Mouse (Mus musculus): ENCODE results near the gene Atp6v1g3. TPM values are rescaled to one million over a fixed set of nuclear protein-coding genes. Genes with fewer than 3 reads are reported as not detected.

Atp6v1g3 gene
- polyA plus RNA-seq, 2 experiments: not detected

DNA sequence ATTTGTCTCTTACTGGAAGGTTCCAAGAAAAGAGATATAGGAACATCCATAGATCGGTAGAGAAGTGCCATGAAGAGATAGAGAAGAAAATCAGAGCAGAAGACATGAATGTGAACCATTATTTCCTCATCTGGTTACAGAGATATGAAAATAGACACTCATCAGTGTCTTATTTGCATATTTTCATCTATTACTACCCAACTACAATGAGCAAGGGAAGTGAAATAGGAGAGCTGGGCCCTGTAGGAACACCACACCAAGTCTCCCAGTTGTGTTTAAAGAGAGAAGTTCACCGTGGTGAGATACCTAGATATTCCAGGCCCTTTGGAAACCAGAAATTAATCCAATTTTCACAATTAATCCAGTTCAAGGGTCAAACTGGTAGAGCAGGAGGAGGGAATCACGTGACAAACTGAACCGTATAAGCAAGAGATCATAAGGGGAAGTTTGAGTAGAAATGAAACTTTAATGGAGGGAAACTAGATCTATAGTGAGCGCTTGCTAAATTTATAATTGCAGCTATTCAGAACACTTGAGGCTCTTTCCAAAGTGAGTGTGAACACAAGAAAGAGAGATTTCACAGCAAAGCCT lies 6.0 kb upstream of the Atp6v1g3 start:
- Histone ChIP-seq H3K4me1 (replicated peaks; ENCODE audit: control insufficient read depth in 2 of 2, insufficient read depth in 2 of 2, low read length in 1 of 2) (no peaks in the 10 kb centered on the region), H3K4me3 (ENCODE audit: insufficient read depth in 1 of 2, low read depth in 2 of 2, low read length in 2 of 2) (no peak overlapping the region), H3K4me2 (ENCODE audit: low read depth) (no peak overlapping the region), H3K9ac (replicated peaks) (no peak overlapping the region), H3K36me3 (replicated peaks; ENCODE audit: control insufficient read depth, insufficient read depth, low read depth) (no peaks in the 10 kb centered on the region), H3K27ac (no peak overlapping the region), H3K9me3 (ENCODE audit: control insufficient read depth, low read length) (no peaks in the 10 kb centered on the region), H3K27me3 (ENCODE audit: control insufficient read depth, insufficient read depth, low read length) (no peaks in the 10 kb centered on the region)
- WGBS (ENCODE audit: insufficient replicate concordance): 57% methylated on average over 5 of the region's 5 CpGs
- DNase-seq (ENCODE audit: low read depth in 3 of 3, low spot score in 3 of 3) (no peak), ATAC-seq (ENCODE audit: insufficient read depth) (no peak)
- TF ChIP-seq EP300 (IDR thresholded peaks at IDR 0.05; ENCODE audit: low read depth): no peak
- TF ChIP-seq CTCF (IDR thresholded peaks at IDR 0.05; ENCODE audit: low read depth): no peak

DNA sequence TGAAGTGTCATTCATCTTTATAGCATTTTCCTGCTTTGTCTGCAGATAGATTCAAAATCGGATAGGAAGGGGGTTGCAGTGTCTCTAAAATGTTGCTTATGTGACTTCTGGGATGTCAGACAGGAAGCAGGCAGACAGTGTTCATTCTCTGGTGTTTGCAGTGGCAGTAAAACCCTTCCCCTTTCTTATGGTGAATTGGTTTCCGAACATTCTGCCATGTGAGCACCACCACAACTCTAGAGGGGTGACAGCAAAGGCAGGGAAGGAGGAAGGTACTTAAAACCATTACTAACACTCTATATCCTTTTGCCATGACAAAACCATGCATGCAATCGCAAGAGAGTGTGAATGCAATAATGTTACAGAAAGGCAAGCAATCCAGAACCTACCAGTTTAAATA lies 1.4 kb downstream of the Atp6v1g3 start:
- Histone ChIP-seq H3K4me3 (ENCODE audit: insufficient read depth in 1 of 2, low read depth in 2 of 2, low read length in 2 of 2) (no peak overlapping the region), H3K27ac (no peak overlapping the region), H3K9me3 (ENCODE audit: control insufficient read depth, low read length) (no peaks in the 10 kb centered on the region), H3K9ac (replicated peaks) (no peak overlapping the region), H3K36me3 (replicated peaks; ENCODE audit: control insufficient read depth, insufficient read depth, low read depth) (no peaks in the 10 kb centered on the region), H3K27me3 (ENCODE audit: control insufficient read depth, insufficient read depth, low read length) (no peaks in the 10 kb centered on the region), H3K4me2 (ENCODE audit: low read depth) (no peak overlapping the region), H3K4me1 (replicated peaks; ENCODE audit: control insufficient read depth in 2 of 2, insufficient read depth in 2 of 2, low read length in 1 of 2) (no peaks in the 10 kb centered on the region)
- WGBS (ENCODE audit: insufficient replicate concordance): 23% methylated on average over 3 of the region's 3 CpGs
- TF ChIP-seq CTCF (IDR thresholded peaks at IDR 0.05; ENCODE audit: low read depth) (no peak), EP300 (IDR thresholded peaks at IDR 0.05; ENCODE audit: low read depth) (no peak)
- DNase-seq (ENCODE audit: low read depth in 3 of 3, low spot score in 3 of 3) (no peak), ATAC-seq (ENCODE audit: insufficient read depth) (no peak)

DNA sequence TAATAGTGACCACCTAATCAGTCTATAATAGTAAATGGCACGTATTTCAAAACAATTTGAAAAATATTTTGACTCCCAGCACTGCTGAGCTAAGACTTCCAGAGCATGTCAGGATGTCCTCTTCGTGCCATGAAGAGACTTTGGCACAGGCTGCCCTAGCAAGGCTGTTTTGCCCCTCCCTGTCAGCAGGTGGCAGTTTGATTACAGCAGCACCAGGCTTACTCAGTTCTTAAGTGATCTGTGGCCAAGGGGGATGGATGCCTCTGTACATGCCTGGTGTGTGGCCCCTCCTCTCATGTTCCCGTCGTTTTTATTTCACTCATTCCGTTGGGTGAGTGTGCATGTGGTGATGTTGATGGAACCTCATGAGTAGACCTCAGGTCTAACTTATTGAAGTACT lies 2.3 kb downstream of the Atp6v1g3 start:
- ATAC-seq (ENCODE audit: insufficient read depth) (no peak), DNase-seq (ENCODE audit: low read depth in 3 of 3, low spot score in 3 of 3) (no peak)
- 47% methylated on average over 5 of the region's 5 CpGs for WGBS (ENCODE audit: insufficient replicate concordance)

DNA sequence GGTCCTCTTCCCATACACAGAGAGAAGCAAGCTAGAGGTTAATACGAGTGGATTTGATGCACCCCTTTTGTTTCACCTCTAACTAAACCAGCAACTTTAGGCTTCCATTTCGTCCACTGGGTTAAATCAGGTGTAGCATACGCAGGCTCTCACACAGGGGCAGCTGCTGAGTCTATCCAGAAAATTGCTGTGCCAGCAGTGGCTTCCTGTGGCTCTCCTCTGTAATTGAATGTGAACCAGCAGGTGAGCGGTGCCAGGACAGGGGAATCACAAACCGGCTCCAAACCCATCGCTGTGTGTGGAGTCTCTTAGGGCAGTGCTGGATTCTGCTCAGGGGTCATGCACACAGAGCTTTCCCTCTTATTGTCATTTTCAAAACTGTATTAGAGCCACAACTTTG lies 7.6 kb downstream of the Atp6v1g3 start:
- no peak for ATAC-seq (ENCODE audit: insufficient read depth)

More for the DNA sequence above, 2.3 kb downstream of the Atp6v1g3 start:
- H3K9me3 ChIP-seq (ENCODE audit: control insufficient read depth, low read length): no peaks in the 10 kb centered on the region
- H3K27me3 ChIP-seq (ENCODE audit: control insufficient read depth, insufficient read depth, low read length): no peaks in the 10 kb centered on the region
- TF ChIP-seq CTCF (IDR thresholded peaks at IDR 0.05; ENCODE audit: low read depth) (peak; percentile 19; the same call in 1 of the 2 replicates), EP300 (IDR thresholded peaks at IDR 0.05; ENCODE audit: low read depth) (no peak)
- no peak overlapping the region for H3K4me3 ChIP-seq (ENCODE audit: insufficient read depth in 1 of 2, low read depth in 2 of 2, low read length in 2 of 2)
- no peak overlapping the region for H3K4me2 ChIP-seq (ENCODE audit: low read depth)
- no peak overlapping the region for H3K27ac ChIP-seq
- no peaks in the 10 kb centered on the region for H3K36me3 ChIP-seq (replicated peaks; ENCODE audit: control insufficient read depth, insufficient read depth, low read depth)
- H3K4me1 ChIP-seq (replicated peaks; ENCODE audit: control insufficient read depth in 2 of 2, insufficient read depth in 2 of 2, low read length in 1 of 2): no peaks in the 10 kb centered on the region
- no peak overlapping the region for H3K9ac ChIP-seq (replicated peaks)

DNA sequence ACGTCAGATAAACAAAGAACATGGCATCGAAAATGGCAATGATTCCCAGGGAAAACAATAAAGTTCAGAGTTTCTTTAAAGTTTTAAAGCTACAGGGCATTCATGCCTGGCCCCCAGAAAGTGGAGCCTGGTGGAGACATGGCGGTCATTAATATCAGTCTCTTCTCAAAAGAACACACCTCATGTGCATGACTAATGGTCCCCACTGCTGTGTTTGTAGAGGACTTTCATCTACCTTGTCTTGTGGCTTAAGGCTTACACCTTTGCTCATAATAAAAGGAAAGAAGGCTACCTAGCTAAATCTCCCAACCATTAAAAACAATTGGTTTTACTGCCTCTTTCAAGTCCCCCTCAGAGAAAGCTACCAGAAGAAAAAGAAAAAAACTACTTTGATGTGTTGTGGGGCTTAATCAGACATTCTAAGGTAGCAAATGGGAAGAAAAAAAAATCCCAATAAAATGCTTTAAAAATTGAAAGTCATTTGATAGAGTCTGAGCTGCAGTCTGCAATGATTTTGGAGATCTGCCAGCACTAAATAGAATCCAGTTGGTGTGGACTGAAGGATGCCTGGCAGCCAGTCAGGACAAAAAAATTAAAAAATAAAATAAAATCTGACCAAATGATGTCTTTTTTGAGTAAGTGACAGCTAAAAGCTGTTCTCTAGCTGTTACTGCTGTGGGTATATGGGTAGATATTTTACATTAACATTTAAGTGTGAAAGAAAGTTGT lies 9.0 kb downstream of the Atp6v1g3 start:
- no peak for DNase-seq (ENCODE audit: low read depth in 3 of 3, low spot score in 3 of 3)

More for the DNA sequence above, 7.6 kb downstream of the Atp6v1g3 start:
- TF ChIP-seq CTCF (IDR thresholded peaks at IDR 0.05; ENCODE audit: low read depth) (no peak), EP300 (IDR thresholded peaks at IDR 0.05; ENCODE audit: low read depth) (no peak)
- H3K9me3 ChIP-seq (ENCODE audit: control insufficient read depth, low read length): no peaks in the 10 kb centered on the region
- no peak overlapping the region for H3K4me2 ChIP-seq (ENCODE audit: low read depth)
- no peak overlapping the region for H3K4me3 ChIP-seq (ENCODE audit: insufficient read depth in 1 of 2, low read depth in 2 of 2, low read length in 2 of 2)
- no peaks in the 10 kb centered on the region for H3K4me1 ChIP-seq (replicated peaks; ENCODE audit: control insufficient read depth in 2 of 2, insufficient read depth in 2 of 2, low read length in 1 of 2)
- no peaks in the 10 kb centered on the region for H3K27me3 ChIP-seq (ENCODE audit: control insufficient read depth, insufficient read depth, low read length)
- WGBS (ENCODE audit: insufficient replicate concordance): 61% methylated on average over 6 of the region's 6 CpGs
- no peaks in the 10 kb centered on the region for H3K36me3 ChIP-seq (replicated peaks; ENCODE audit: control insufficient read depth, insufficient read depth, low read depth)
- DNase-seq (ENCODE audit: low read depth in 3 of 3, low spot score in 3 of 3): no peak
- H3K9ac ChIP-seq (replicated peaks): no peak overlapping the region
- H3K27ac ChIP-seq: no peak overlapping the region

More for the DNA sequence above, 9.0 kb downstream of the Atp6v1g3 start:
- Histone ChIP-seq H3K27me3 (ENCODE audit: control insufficient read depth, insufficient read depth, low read length) (no peaks in the 10 kb centered on the region), H3K9ac (replicated peaks) (no peak overlapping the region), H3K9me3 (ENCODE audit: control insufficient read depth, low read length) (no peaks in the 10 kb centered on the region), H3K27ac (no peak overlapping the region), H3K4me2 (ENCODE audit: low read depth) (no peak overlapping the region), H3K4me1 (replicated peaks; ENCODE audit: control insufficient read depth in 2 of 2, insufficient read depth in 2 of 2, low read length in 1 of 2) (no peaks in the 10 kb centered on the region), H3K4me3 (ENCODE audit: insufficient read depth in 1 of 2, low read depth in 2 of 2, low read length in 2 of 2) (no peak overlapping the region), H3K36me3 (replicated peaks; ENCODE audit: control insufficient read depth, insufficient read depth, low read depth) (no peaks in the 10 kb centered on the region)
- no peak for ATAC-seq (ENCODE audit: insufficient read depth)
- no peak for TF ChIP-seq CTCF (IDR thresholded peaks at IDR 0.05; ENCODE audit: low read depth)
- 71% methylated on average over 3 of the region's 3 CpGs for WGBS (ENCODE audit: insufficient replicate concordance)

Data from liver, embryonic 14.5 days (tissue).